Mouse (Mus musculus) brain, embryonic 14.5 days (tissue): ENCODE results near the gene Mospd3.

Experiments used
- CTCF ChIP-seq: fragments of 200-500 bp; IDR thresholded peaks from 2 replicates; pipeline ENCODE4 v1.5.1; 2012; ENCODE audit warnings: inconsistent platforms, mild to moderate bottlenecking, moderate library complexity, borderline replicate concordance; ENCODE audit not compliant: insufficient read depth, insufficient read length; ENCODE audit errors: extremely low read depth
- POLR2A ChIP-seq: fragments of 200-500 bp; IDR thresholded peaks from 2 replicates; pipeline ENCODE4 v1.6.1; 2012; ENCODE audit warnings: mild to moderate bottlenecking, inconsistent platforms, borderline replicate concordance; ENCODE audit not compliant: poor library complexity, insufficient read depth, insufficient read length, severe bottlenecking; ENCODE audit errors: extremely low read depth

DNA sequence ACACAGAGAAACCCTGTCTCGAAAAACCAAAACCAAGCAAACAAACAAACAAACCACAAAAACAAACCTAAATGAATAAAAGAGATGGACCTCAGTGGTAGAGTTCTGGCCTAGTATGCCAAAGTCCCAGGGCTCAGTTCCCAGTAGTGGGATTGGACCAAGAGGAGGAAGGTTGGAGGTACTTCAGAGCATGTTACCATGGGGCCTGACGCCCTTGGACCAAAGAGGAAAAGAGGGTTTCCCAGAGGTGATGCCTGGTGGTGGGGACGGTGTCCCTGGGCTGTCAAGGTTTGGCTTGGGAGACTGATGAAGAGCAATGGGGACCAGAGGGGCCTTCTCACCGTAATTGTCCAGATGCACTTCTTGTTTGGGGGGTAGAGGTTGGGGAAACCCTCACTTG is 9.2 kb upstream of the Mospd3 start:
- no peak for TF ChIP-seq POLR2A
- no peak for TF ChIP-seq CTCF
